Mouse (Mus musculus): Measurements from ENCODE around the gene Mrps9. TPM values are rescaled to one million over a fixed set of nuclear protein-coding genes. Genes with fewer than 3 reads are reported as not detected.
A peak's percentile ranks its signal among the peaks of the same experiment; 100 is the strongest.
"Not testable (repeated sequence)": the region's sequence is repeated elsewhere in the genome, so short reads cannot be mapped to it uniquely, and the experiment has no call there.

The Mrps9 gene
- 46.3 to 66.8 TPM (median 50.0 TPM) in 3 replicates for total RNA-seq (2017)

DNA sequence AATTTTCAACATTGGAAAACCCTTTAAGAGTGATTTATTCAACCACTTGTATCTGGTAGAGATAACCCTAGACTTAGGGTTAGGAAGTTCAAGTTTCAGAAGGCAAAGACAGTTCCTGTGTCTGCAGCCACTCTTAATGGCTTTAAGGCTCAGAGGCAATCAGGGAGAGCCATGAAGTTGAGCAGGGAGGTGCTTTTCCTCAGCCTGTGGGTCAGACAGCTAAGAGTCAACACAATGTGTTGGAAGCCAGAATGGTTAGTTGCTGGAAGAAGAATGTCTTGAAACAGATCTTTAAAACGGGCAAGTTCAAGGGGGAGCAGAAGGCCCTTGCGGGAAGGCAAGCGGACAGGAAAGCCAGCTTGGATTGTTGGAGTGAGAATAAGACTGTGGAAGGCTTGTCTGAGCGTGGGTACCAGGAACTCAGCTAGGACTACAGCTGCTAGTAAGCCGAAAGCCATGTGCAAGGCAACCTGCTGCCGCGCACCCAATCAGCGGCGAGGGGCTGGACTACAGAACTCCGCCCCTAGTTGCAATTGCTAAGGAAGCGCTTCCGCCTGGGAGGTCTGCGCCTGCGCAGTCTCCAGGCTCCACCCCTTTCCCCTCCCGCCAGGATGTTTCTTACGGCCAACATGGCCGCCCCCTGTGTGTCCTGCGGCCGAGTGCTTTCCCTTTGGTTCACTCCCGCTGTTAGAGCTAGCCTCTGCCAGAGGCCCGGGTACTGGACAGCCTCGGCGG is at the start of gene Mrps9:
Gene Mrps9, plus strand, starts transcription at position 571 of the 735 bp plus-strand sequence.
- ATAC-seq (replicated peaks; ENCODE audit: insufficient number of reproducible peaks, low FRiP score, low TSS enrichment, poor library complexity, severe bottlenecking): peak; percentile 100

DNA sequence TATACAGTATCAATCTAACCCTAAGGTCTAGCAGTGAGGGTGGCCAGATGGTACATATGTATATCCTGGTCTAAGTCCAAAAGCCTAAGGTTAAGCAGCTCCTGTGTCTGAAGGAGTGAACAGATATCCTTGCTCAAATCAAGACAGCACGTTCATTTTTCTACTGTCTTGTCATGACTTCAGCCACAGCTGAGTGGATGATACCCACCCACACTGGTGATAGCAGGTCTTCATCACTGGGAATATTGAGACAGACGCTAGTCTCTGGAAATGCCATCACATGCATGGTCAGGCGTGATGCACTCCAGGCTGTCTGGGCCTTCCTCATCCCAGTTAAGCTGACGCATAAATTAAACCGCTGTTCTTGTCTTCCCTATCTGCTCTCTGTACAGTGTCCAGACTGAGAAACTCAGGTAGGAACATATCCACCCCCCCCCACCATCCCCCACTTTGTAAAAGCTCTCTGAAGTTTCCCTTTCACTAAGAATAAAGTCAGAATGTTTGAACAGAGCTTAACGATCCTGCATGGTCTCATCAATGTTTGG is 37.7 kb upstream of the Mrps9 start:
- ATAC-seq (replicated peaks; ENCODE audit: insufficient number of reproducible peaks, low FRiP score, low TSS enrichment, poor library complexity, severe bottlenecking): no peak

GRCm38 (mm10) chr1:42814798-42815619 is 36.0 kb upstream of the Mrps9 start:
- no peak for ATAC-seq (replicated peaks; ENCODE audit: insufficient number of reproducible peaks, low FRiP score, low TSS enrichment, poor library complexity, severe bottlenecking)

- peak; percentile 18; the same call in 1 of the 2 replicates for ATAC-seq (replicated peaks; ENCODE audit: insufficient number of reproducible peaks, low FRiP score, low TSS enrichment, poor library complexity, severe bottlenecking)
These were observed 350 bp downstream of the Mrps9 start for GRCm38 (mm10) chr1:42851398-42851767.

- no peak for ATAC-seq (replicated peaks; ENCODE audit: insufficient number of reproducible peaks, low FRiP score, low TSS enrichment, poor library complexity, severe bottlenecking)
These were observed 777 bp downstream of the Mrps9 start for GRCm38 (mm10) chr1:42851810-42852209.

GRCm38 (mm10) chr1:42864719-42865250 is 13.8 kb downstream of the Mrps9 start:
- no peak for ATAC-seq (replicated peaks; ENCODE audit: insufficient number of reproducible peaks, low FRiP score, low TSS enrichment, poor library complexity, severe bottlenecking)

DNA sequence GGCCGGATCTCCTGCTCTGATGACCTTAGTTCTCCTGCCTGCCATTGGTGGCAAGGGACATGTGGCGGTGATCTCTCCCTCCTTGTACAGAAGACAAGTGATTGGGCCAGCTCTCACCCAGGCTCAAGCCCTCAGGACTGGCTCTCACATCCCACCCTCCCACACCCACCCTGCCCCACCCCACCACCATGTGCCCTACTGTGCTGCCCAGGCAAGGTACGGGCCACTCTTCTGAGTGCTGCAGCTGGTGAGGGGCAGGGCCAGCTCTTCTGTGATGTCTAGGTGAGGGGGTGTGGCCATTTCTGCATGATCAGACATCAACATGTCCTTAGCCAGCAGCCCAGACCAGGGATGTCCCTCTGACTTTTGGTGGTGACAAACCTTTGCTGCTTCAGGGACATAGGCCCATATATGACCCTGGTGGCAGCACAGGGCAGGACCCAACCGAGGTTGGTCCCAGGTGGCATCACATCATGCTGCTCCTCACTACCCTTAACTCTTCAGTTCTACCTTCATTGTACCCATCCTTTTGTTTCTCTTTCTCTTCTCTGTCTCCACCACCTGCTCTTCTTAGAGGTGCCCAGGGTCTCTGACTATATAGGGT is 14.4 kb downstream of the Mrps9 start:
- ATAC-seq (replicated peaks; ENCODE audit: insufficient number of reproducible peaks, low FRiP score, low TSS enrichment, poor library complexity, severe bottlenecking): no peak

DNA sequence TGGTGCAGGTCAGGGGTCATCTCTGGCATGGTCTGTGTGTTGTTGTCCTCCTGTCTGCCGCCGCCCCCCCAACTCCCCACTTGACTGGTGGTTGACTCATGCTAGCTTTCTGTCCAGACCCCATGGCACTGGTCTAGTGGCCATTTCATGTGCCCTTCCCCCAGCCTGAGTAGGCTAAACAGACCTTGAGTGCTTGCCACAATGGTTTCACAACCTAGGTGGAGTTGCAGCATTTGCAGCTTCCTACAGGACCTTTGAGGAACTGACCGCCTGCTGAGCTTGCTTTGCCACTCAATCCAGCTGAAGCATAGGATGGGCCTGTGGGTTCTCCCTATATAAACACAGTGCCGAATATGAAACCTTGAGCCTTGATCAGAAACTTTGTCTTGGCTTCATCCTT is 15.0 kb downstream of the Mrps9 start:
- ATAC-seq (replicated peaks; ENCODE audit: insufficient number of reproducible peaks, low FRiP score, low TSS enrichment, poor library complexity, severe bottlenecking): 0 out of 2 replicates have a peak, but pooled peaks have one; percentile 35

DNA sequence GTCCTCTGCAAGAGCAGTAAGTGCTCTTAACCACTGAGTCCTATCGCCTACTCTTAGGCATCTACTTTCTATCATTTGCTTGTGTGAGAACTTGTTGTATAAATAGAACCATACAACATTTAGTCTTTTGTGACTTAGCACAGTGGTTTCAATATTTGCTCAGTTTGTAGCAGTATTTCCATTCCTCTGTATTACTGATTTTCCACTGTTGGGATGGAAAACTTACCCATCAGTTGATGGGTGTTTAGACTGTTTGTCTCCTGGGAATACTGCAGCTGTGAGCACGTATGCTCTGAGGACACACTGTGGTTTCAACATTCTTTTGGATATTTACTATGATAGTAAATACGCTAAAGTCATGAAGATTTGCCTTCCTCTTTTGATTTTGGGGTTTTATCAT is 16.2 kb downstream of the Mrps9 start:
- ATAC-seq (replicated peaks; ENCODE audit: insufficient number of reproducible peaks, low FRiP score, low TSS enrichment, poor library complexity, severe bottlenecking): no peak

- no peak for ATAC-seq (replicated peaks; ENCODE audit: insufficient number of reproducible peaks, low FRiP score, low TSS enrichment, poor library complexity, severe bottlenecking)
These were observed 23.1 kb downstream of the Mrps9 start for GRCm38 (mm10) chr1:42874174-42874573.

DNA sequence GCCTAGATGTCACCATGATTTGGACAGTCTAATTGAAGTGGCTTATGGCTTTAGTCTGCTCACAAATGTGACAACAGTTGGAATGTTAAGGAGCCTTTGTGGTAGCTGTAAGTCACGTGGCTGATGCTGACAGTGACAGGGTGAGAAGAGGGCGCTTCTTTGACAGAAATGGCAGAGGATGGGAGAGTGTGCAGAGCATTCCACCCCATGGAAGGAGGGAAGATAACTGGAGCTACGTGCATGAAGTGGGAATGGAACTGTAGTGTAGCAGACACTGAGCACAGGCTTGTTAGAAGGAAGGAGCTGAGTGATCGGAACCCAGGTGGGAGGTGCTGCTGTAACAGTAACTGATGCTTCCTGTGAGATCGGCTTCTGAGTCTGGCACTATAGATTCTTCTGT is 24.2 kb downstream of the Mrps9 start:
- no peak for ATAC-seq (replicated peaks; ENCODE audit: insufficient number of reproducible peaks, low FRiP score, low TSS enrichment, poor library complexity, severe bottlenecking)

- ATAC-seq (replicated peaks; ENCODE audit: insufficient number of reproducible peaks, low FRiP score, low TSS enrichment, poor library complexity, severe bottlenecking): no peak
These were observed 25.5 kb downstream of the Mrps9 start for GRCm38 (mm10) chr1:42876463-42877093.

DNA sequence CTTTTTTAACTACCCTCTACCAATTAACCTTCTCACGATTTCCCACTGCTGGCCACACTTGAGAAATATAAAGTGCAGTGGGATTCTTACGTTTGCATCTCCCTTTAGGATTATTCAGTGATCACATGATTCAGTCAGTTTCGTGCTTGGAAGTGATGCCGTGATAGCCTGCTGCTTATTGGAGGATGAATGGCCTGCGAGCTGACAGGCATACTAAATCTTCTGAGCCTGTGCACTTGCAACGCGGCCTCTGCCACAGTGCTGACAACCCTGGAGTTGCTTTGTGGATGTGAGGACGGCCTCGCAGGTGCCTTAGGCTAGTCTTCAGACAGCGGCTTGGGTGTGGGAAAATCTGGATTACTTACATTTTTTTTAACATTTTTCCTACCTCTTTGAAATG is 26.2 kb downstream of the Mrps9 start:
- no peak for ATAC-seq (replicated peaks; ENCODE audit: insufficient number of reproducible peaks, low FRiP score, low TSS enrichment, poor library complexity, severe bottlenecking)

GRCm38 (mm10) chr1:42878851-42879250 is 27.8 kb downstream of the Mrps9 start:
- no peak for ATAC-seq (replicated peaks; ENCODE audit: insufficient number of reproducible peaks, low FRiP score, low TSS enrichment, poor library complexity, severe bottlenecking)

DNA sequence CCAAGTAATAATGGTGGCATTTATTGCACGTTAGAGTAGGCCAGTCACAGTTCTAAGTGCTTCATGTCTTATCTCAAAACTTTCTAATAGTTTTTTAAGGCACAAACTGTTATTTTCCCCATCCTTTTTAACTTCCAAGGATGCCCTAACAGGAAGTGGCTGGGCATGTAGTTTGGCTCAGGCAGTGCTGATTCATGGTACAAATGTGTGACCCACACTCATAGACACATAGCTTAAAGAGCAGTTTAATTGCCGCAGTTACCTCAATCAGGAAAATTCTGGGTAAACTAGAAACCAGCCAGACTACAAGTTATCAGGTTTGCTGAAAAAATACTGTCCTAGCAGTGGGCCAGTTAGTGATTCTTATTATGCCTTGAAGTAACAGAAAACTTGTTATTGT is 31.2 kb downstream of the Mrps9 start:
- no peak for ATAC-seq (replicated peaks; ENCODE audit: insufficient number of reproducible peaks, low FRiP score, low TSS enrichment, poor library complexity, severe bottlenecking)

GRCm38 (mm10) chr1:42883418-42883817 is 32.4 kb downstream of the Mrps9 start:
- ATAC-seq (replicated peaks; ENCODE audit: insufficient number of reproducible peaks, low FRiP score, low TSS enrichment, poor library complexity, severe bottlenecking): not testable (repeated sequence)

DNA sequence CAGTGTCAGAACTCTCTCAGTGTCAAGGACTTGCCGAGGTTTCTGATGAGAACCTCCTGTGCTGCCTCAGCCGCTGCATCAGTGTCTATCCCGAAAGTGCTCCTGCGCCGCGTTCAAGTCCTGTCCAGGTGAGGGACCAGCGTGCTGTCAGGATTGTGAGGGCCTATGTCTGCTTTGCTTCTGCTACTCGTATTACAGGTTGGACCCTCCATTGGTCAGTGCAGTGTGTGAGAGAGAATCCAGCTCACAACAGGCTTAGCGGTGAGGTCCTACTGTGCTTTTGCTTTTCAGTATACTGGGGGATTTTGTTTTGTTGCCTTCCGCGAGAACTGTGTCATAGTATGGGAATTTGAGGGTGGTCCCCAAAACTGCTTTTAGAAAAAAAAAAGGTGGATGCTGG is 36.8 kb downstream of the Mrps9 start:
- ATAC-seq (replicated peaks; ENCODE audit: insufficient number of reproducible peaks, low FRiP score, low TSS enrichment, poor library complexity, severe bottlenecking): no peak

GRCm38 (mm10) chr1:42888541-42889349 is 37.7 kb downstream of the Mrps9 start:
- no peak for ATAC-seq (replicated peaks; ENCODE audit: insufficient number of reproducible peaks, low FRiP score, low TSS enrichment, poor library complexity, severe bottlenecking)
